Mouse (Mus musculus): ENCODE measurements around the gene Gemin7.

- no peak for TF ChIP-seq POLR2A (IDR thresholded peaks at IDR 0.05; ENCODE audit: borderline replicate concordance, low read depth, low read length)
- TF ChIP-seq CTCF (IDR thresholded peaks at IDR 0.05; ENCODE audit: low read depth, low read length): no peak
Measured at GRCm38 (mm10) chr7:19572926-19573775, 4.2 kb downstream of the Gemin7 start.
